In the genomic region with DNA sequence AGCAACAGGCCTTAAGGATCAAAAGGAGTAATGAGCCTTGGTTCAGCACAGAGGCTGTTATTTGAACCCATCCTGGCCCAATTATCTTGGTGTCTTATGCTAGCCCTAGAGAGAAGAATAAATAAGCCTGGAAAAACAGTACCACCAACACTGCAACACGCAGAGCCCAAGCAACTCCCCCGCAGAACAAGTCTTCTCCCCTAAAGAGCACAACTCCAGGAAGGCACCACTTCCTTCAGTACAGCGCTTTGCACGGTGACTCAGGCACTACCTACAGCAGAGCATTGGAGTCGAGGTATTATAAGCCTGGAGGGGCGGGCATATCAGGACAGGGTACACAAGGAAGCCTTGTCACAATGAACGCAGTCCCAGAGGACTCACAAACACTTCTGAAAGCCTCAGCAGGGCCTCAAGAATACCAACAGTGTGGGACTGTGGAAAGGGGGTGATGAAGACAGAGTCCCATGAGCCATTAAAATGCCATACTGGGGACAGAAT, we compare ENCODE assay signal across 22 mouse cellular contexts.
A peak's percentile ranks its signal among the peaks of the same experiment; 100 is the strongest.
DNase-seq lines count a peak whose midpoint lies in the region; ATAC-seq and TF ChIP-seq lines count a peak whose summit lies in the region.
"Had no signal": no experiment of that assay in that cellular context is flagged by ENCODE, and none has a peak within 500 bp of the region (broad histone marks: within the 10 kb centered on the region; RNA-seq: fewer than 3 reads in every experiment).

No protein-coding gene starts in this region.

- intact Hi-C loops in left cerebral cortex, postnatal 4 days (cut with DNase I) = no loop called here

- TF ChIP-seq POLR2A in brain, embryonic 14.5 days (IDR thresholded peaks at IDR 0.05; ENCODE audit: borderline replicate concordance, extremely low read depth, insufficient read depth, insufficient read length, poor library complexity, severe bottlenecking) = no peak

- H3K36me3 ChIP-seq in stomach, embryonic 16.5 days (ENCODE audit: control insufficient read depth, insufficient read depth, low read length) = no peaks in the 10 kb centered on the region
- H3K36me3 ChIP-seq: embryonic facial prominence, embryonic 12.5 days; intestine, embryonic 15.5 days; stomach, embryonic 15.5 days had no signal

- peak; percentile 91 for ATAC-seq in frontal cortex, adult (ENCODE audit: low TSS enrichment)
- peak; percentile 40; the same call in 1 of the 2 replicates for ATAC-seq in stomach, embryonic 16.5 days (ENCODE audit: insufficient read depth, low FRiP score)
- ATAC-seq: hindbrain, embryonic 16.5 days; intestine, embryonic 15.5 days; liver, postnatal 0 days; lung, postnatal 0 days; Patski had no signal

- DNase-seq in frontal cortex, postnatal 36 days (ENCODE audit: low spot score in 2 of 2) = no peak
- DNase-seq in layer of hippocampus, adult 2 months (ENCODE audit: low spot score in 2 of 2) = no peak
- DNase-seq in layer of hippocampus, adult 11-12 months (ENCODE audit: low spot score) = no peak
- peak; percentile 62 for DNase-seq in brain, embryonic 14.5 days (ENCODE audit: low read depth)
- no peak for DNase-seq in left cerebral cortex, postnatal 4 days
- DNase-seq: cerebellum, adult 18-20 months; cerebellum, postnatal 14 days; kidney, postnatal 14 days; liver, postnatal 0 days; thymus, adult 2 months; thymus, postnatal 4 days had no signal

- no peak overlapping the region for H3K9ac ChIP-seq in stomach, embryonic 16.5 days (ENCODE audit: low read length)
- H3K9ac ChIP-seq: embryonic facial prominence, embryonic 12.5 days; intestine, embryonic 15.5 days; liver, postnatal 0 days; stomach, embryonic 15.5 days had no signal

- H3K4me3 ChIP-seq in layer of hippocampus, adult 2 months = no peak overlapping the region
- H3K4me3 ChIP-seq in stomach, embryonic 16.5 days (replicated peaks; ENCODE audit: low read length) = no peak overlapping the region
- H3K4me3 ChIP-seq: embryonic facial prominence, embryonic 12.5 days; intestine, embryonic 15.5 days; stomach, embryonic 15.5 days had no signal

- no peaks in the 10 kb centered on the region for H3K9me3 ChIP-seq in stomach, embryonic 16.5 days (replicated peaks; ENCODE audit: control insufficient read depth, low read length)
- H3K9me3 ChIP-seq: embryonic facial prominence, embryonic 12.5 days; intestine, embryonic 15.5 days; stomach, embryonic 15.5 days had no signal

- no peak overlapping the region for H3K4me2 ChIP-seq in stomach, embryonic 16.5 days (ENCODE audit: low read depth, low read length)
- H3K4me2 ChIP-seq: embryonic facial prominence, embryonic 12.5 days; heart, embryonic 11.5 days; intestine, embryonic 15.5 days; liver, embryonic 11.5 days; midbrain, embryonic 11.5 days; stomach, embryonic 15.5 days had no signal

- peak overlapping the region; percentile 69 for H3K27ac ChIP-seq in layer of hippocampus, adult 2 months
- H3K27ac ChIP-seq in stomach, embryonic 16.5 days (ENCODE audit: low read length) = no peak overlapping the region
- H3K27ac ChIP-seq: embryonic facial prominence, embryonic 12.5 days; intestine, embryonic 15.5 days; stomach, embryonic 15.5 days had no signal

- WGBS in stomach, embryonic 16.5 days = 64% methylated on average over 7 of the region's 7 CpGs

- H3K4me1 ChIP-seq in stomach, embryonic 16.5 days (ENCODE audit: control insufficient read depth, insufficient read depth, low read length) = peaks cover under 1% of the 10 kb centered on the region; the same call in 1 of the 2 replicates
- H3K4me1 ChIP-seq: embryonic facial prominence, embryonic 12.5 days; stomach, embryonic 15.5 days had no signal

- no peak for TF ChIP-seq CTCF in layer of hippocampus, adult 2 months (conservative IDR thresholded peaks at IDR 0.05)
- TF ChIP-seq CTCF in brain, embryonic 14.5 days (IDR thresholded peaks at IDR 0.05; ENCODE audit: borderline replicate concordance, extremely low read depth, insufficient read depth, insufficient read length) = no peak

- no peaks in the 10 kb centered on the region for H3K27me3 ChIP-seq in stomach, embryonic 16.5 days (ENCODE audit: control insufficient read depth, insufficient read depth, low read length)
- H3K27me3 ChIP-seq: embryonic facial prominence, embryonic 12.5 days; intestine, embryonic 15.5 days; Patski; stomach, embryonic 15.5 days had no signal
